Mouse (Mus musculus) limb, embryonic 12.5 days (tissue): Measurements from ENCODE around the gene Ap1s3. TPM values are rescaled to one million over a fixed set of nuclear protein-coding genes. Genes with fewer than 3 reads are reported as not detected.
"Not testable (repeated sequence)": the region's sequence is repeated elsewhere in the genome, so short reads cannot be mapped to it uniquely, and the experiment has no call there.

Experiments used
- ATAC-seq: fragments of 200-750 bp; cut with Nextera tagmentation; 2 replicates; pipeline ENCODE4 v1.8.0; 2017; ENCODE audit warnings: low read depth, moderate TSS enrichment; ENCODE audit not compliant: insufficient number of reproducible peaks, insufficient read depth, low FRiP score, low TSS enrichment
- H3K27ac ChIP-seq: fragments of 300-500 bp; sonication (generic); 2 replicates; pipeline ENCODE4 v1.5.1; 2016; ENCODE audit warnings: mild to moderate bottlenecking, moderate library complexity
- H3K27me3 ChIP-seq: fragments of 300-500 bp; sonication (generic); 2 replicates; pipeline ENCODE4 v1.6.1; 2016; ENCODE audit warnings: mild to moderate bottlenecking, moderate library complexity
- H3K36me3 ChIP-seq: fragments of 300-500 bp; sonication (generic); 2 replicates; pipeline ENCODE4 v1.6.1; 2016; ENCODE audit warnings: mild to moderate bottlenecking, moderate library complexity
- H3K4me1 ChIP-seq: fragments of 300-500 bp; sonication (generic); replicated peaks from 2 replicates; pipeline ENCODE4 v1.6.1; 2016
- H3K4me2 ChIP-seq: fragments of 300-500 bp; sonication (generic); 2 replicates; pipeline ENCODE4 v1.6.1; 2016; ENCODE audit warnings: mild to moderate bottlenecking, moderate library complexity
- H3K4me3 ChIP-seq: fragments of 300-500 bp; sonication (generic); replicated peaks from 2 replicates; pipeline ENCODE4 v1.5.1; 2016; ENCODE audit warnings: mild to moderate bottlenecking
- H3K9ac ChIP-seq: fragments of 300-500 bp; sonication (generic); replicated peaks from 2 replicates; pipeline ENCODE4 v1.6.1; 2016; ENCODE audit warnings: mild to moderate bottlenecking, moderate library complexity
- H3K9me3 ChIP-seq: fragments of 300-500 bp; sonication (generic); 2 replicates; pipeline ENCODE4 v1.6.1; 2016; ENCODE audit warnings: mild to moderate bottlenecking, moderate library complexity
- WGBS: fragments of 180-500 bp; shearing (Covaris S2); methylation state at CpG from one replicate; pipeline ENCODE4 v1.1.7; 2016; 5-methylcytosine and 5-hydroxymethylcytosine counted together
- polyA plus RNA-seq: library from polyadenylated mRNA; unstranded; fragments of >200 nt; fragmentation: Nextera tagmentation; extraction: Ambion mirVana; gene quantifications from 2 replicates; pipeline ENCODE4 v1.2.1, GENCODE M21; 2016

The Ap1s3 gene
- polyA plus RNA-seq, 1 experiment from 2014 or later = 0.73 TPM

DNA sequence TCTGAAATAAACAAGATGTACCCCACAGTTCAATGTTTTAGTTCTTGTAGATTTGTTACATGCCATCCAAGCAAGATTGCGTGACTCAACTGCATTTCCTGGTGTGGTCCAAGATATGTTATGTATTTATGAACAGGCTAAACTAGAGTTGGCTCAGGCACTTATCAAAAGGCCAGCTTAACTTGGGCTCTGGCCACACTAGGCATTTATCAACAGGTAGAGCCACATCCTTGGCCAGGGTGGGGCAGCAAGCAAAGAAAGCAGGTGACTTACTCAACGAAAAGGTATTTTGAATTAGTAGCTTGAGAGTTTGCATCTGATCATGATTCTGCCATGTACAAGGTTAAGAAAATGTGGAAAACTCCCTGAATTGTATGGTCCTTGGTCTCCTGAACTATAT, 34.0 kb downstream of the Ap1s3 start:
- H3K27ac ChIP-seq = no peak overlapping the region
- no peak for ATAC-seq
- H3K27me3 ChIP-seq = no peaks in the 10 kb centered on the region
- no peaks in the 10 kb centered on the region for H3K9me3 ChIP-seq
- H3K36me3 ChIP-seq = no peaks in the 10 kb centered on the region
- H3K4me2 ChIP-seq = no peak overlapping the region
- no peak overlapping the region for H3K9ac ChIP-seq
- no peaks in the 10 kb centered on the region for H3K4me1 ChIP-seq
- no peak overlapping the region for H3K4me3 ChIP-seq
- WGBS = 95% methylated on average over 2 of the region's 2 CpGs

DNA sequence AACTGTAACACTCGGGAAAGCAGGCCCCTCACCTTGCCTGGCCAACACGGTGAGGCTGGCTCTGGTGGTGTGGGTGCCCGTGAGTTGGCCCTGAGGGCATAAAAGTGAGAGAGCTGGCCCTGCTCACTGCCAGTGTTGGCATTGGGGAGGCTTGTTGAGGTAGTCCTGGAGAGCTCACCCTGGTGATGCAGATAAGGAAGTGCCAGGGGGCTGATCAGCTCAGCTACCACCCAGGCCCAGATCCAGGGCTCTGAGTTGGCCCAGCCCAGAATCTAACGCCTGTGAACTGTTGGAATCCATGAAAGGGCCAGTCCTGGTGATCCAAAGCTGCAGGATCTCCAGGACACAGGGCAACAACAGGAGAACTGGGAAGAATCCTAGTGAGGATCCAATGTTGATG, 40.3 kb downstream of the Ap1s3 start:
- Histone ChIP-seq H3K4me2 (no peak overlapping the region), H3K36me3 (no peaks in the 10 kb centered on the region), H3K27me3 (no peaks in the 10 kb centered on the region), H3K9me3 (no peaks in the 10 kb centered on the region), H3K4me3 (no peak overlapping the region), H3K9ac (no peak overlapping the region), H3K27ac (no peak overlapping the region), H3K4me1 (no peaks in the 10 kb centered on the region)
- WGBS = 84% methylated on average over 4 of the region's 4 CpGs
- ATAC-seq = no peak

DNA sequence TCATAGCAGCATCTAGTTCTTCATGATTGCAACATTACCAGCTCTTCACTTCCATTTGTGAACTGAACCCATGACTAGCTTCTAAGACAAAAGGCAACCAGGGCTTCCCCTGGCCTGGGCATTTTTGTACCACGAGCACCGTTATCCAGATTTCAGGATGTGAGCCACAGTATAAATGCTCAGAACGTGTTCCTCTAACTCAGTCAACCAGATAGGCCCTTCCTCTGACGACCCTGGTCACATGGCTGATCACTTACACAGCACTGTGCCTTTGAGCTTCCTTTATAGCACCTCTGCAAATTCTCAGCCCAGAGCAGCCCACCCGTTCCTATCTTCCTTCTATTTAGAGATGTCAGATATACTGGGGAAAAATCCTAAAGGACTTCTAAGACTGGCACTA, 42.0 kb downstream of the Ap1s3 start:
- Histone ChIP-seq H3K27me3 (no peaks in the 10 kb centered on the region), H3K4me2 (no peak overlapping the region), H3K4me3 (no peak overlapping the region), H3K9me3 (no peaks in the 10 kb centered on the region), H3K36me3 (no peaks in the 10 kb centered on the region), H3K4me1 (no peaks in the 10 kb centered on the region), H3K27ac (no peak overlapping the region), H3K9ac (no peak overlapping the region)
- ATAC-seq = no peak
- WGBS = 68% methylated on average over 5 of the region's 5 CpGs

DNA sequence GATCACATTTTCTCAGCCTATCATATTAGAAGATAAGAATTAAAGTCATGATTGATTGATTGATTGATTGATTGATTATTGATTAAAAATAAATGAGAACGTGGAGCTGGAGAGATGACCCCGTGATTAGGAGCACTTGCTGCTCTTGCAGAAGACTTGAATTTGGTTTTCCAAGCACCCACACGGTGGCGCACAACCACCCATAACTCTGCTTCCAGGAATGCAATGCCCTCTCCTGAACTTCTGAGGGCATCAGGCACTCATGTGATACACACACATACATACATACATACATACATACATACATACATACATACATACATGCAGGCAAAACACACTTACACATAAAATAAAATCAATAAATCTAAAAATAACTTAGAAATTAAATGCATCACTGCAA, 45.6 kb downstream of the Ap1s3 start:
- no peaks in the 10 kb centered on the region for H3K4me1 ChIP-seq
- 77% methylated on average over 4 of the region's 4 CpGs for WGBS
- H3K36me3 ChIP-seq = 0 out of 2 replicates have a peak, but pooled peaks cover 5% of the 10 kb centered on the region
- no peak overlapping the region for H3K27ac ChIP-seq
- H3K9me3 ChIP-seq = no peaks in the 10 kb centered on the region
- no peak for ATAC-seq
- no peak overlapping the region for H3K4me3 ChIP-seq
- H3K4me2 ChIP-seq = no peak overlapping the region
- H3K27me3 ChIP-seq = no peaks in the 10 kb centered on the region
- H3K9ac ChIP-seq = no peak overlapping the region

DNA sequence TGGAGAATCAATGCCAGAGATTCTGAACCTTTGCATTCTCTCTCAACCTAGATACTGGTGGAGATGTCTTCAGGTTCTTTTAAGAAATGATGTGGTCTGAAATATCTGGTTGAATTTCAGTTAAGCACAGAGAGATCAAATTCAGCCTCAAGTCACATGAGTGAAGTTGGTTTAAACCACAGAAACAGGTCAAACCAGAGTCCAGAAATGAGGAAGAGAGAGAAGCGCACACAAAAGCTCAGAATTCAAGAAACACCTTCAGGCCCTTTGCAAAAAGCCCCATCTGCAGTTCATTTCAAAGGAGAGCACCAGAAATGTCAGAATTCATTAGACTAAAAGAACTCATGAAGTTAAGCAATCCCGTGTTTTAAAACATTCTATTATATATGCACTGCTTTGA, 52.3 kb downstream of the Ap1s3 start:
- H3K4me1 ChIP-seq = no peaks in the 10 kb centered on the region
- H3K9me3 ChIP-seq = peaks cover 5% of the 10 kb centered on the region
- H3K4me3 ChIP-seq = no peak overlapping the region
- H3K27ac ChIP-seq = no peak overlapping the region
- H3K36me3 ChIP-seq = peaks cover 14% of the 10 kb centered on the region; the same call in 1 of the 2 replicates
- H3K27me3 ChIP-seq = no peaks in the 10 kb centered on the region
- ATAC-seq = no peak
- H3K4me2 ChIP-seq = no peak overlapping the region
- no peak overlapping the region for H3K9ac ChIP-seq
- WGBS = 75% methylated on average over 2 of the region's 2 CpGs

DNA sequence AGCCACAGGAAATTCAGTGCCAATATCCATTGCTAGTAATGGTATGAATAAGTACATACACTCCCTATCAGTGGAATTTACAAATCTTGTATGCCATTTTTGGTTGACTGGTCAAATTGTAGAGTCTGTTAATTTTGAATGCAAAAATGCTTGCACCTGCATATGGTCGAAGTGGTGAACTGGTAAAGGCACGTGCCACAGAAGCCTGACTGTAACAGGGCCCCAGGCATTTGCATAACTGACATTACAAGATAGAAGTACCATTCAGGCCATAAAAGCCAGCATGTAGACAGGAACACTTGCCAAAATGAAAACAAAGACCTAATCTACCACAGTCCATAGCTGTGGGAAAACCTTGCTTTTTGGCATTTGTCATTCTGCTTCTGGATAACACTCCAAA, 55.3 kb downstream of the Ap1s3 start:
- Histone ChIP-seq H3K4me3 (no peak overlapping the region), H3K9ac (no peak overlapping the region), H3K27me3 (no peaks in the 10 kb centered on the region), H3K4me1 (no peaks in the 10 kb centered on the region), H3K27ac (no peak overlapping the region), H3K36me3 (peaks cover 10% of the 10 kb centered on the region; the same call in 1 of the 2 replicates), H3K9me3 (peaks cover 7% of the 10 kb centered on the region), H3K4me2 (no peak overlapping the region)
- 73% methylated on average over 2 of the region's 2 CpGs for WGBS
- ATAC-seq = no peak

DNA sequence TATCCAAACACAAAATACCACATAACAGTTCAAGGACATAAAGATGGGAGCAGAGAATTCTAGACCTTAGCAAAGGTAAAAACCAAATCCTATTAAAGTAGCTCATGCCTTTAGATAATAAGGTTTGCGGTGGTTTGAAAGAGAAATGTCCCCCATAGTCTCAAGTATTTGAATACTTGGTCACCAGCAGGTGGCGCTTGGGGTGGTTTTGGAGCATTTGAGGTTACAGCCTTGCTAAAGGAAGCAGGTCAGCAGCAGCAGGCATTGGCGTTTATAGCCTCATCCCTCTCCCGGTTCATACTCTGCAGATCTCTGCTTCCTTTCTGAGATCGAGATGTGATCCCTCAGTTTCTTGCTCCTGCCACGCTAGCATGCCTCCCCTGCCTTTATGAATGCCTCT, 57.3 kb downstream of the Ap1s3 start:
- no peak for ATAC-seq
- H3K4me1 ChIP-seq = no peaks in the 10 kb centered on the region
- H3K27me3 ChIP-seq = no peaks in the 10 kb centered on the region
- H3K27ac ChIP-seq = no peak overlapping the region
- no peak overlapping the region for H3K4me3 ChIP-seq
- WGBS = 96% methylated on average over 6 of the region's 6 CpGs
- no peak overlapping the region for H3K9ac ChIP-seq
- H3K4me2 ChIP-seq = no peak overlapping the region
- H3K9me3 ChIP-seq = peaks cover 7% of the 10 kb centered on the region
- peaks cover 10% of the 10 kb centered on the region; the same call in 1 of the 2 replicates for H3K36me3 ChIP-seq

DNA sequence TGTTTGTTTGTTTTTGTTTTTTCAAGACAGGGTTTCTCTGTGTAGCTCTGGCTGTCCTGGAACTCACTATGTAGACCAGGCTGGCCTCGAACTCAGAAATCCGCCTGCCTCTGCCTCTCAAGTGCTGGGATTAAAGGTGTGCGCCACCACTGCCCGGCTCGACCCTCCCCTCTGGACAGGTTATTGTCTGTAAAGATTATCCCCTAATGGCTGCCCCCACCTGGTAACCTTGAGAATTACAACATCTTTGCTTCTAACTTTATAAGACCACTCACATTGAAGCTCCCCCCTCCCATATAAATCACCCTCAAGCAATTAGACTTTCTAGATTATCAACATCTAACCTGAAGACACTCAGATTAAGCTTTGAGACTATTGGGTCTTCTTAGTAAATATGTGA, 60.5 kb downstream of the Ap1s3 start:
- H3K9ac ChIP-seq, H3K4me3 ChIP-seq, H3K4me1 ChIP-seq, H3K4me2 ChIP-seq, H3K27me3 ChIP-seq, ATAC-seq, H3K9me3 ChIP-seq, H3K36me3 ChIP-seq, H3K27ac ChIP-seq: not testable (repeated sequence)
- 93% methylated on average over 5 of the region's 5 CpGs for WGBS

DNA sequence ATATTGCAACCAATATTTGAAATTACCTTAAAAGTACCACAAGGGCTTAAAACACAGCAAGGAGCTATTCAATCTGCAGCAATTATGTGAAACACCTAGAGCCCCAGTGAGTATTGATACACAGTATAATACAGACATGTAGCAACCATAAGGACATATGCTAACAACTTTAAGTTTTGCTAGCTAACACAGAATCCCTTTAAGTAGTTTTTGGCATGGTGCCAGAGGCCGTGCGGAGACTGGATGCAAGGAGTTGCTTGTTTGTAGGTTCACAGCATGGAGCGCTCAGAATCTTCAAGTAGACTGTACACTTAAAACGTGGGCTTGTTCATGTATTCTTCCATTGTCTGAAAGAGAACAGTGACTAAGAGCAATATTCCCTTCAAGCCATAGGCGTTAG, 62.9 kb downstream of the Ap1s3 start:
- not testable (repeated sequence) for H3K9ac ChIP-seq, H3K4me3 ChIP-seq, H3K27ac ChIP-seq, H3K9me3 ChIP-seq, H3K4me2 ChIP-seq, ATAC-seq, H3K4me1 ChIP-seq, H3K27me3 ChIP-seq, H3K36me3 ChIP-seq
- WGBS = 57% methylated on average over 5 of the region's 5 CpGs

DNA sequence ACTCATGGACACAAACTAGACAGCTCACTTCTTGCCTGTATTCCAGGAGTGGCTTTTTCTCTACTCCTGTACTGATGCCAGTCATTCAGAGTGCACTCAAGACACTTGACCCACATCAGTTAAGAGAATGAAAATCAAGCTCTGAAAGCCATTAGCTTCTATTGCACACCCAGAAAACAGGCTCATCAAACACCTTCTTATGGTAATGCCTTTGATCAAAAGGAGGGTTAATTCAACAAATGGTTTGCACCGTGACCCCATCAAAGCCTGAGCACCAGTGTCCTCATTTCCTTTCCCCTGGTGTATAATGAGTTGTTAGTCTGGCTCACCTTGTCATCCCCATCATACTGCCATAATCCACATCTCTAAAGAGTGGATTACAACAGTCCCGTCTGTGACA, 69.3 kb downstream of the Ap1s3 start:
- no peak for ATAC-seq
- Histone ChIP-seq H3K27ac (no peak overlapping the region), H3K4me1 (no peaks in the 10 kb centered on the region), H3K4me2 (no peak overlapping the region), H3K27me3 (no peaks in the 10 kb centered on the region), H3K4me3 (no peak overlapping the region), H3K9me3 (no peaks in the 10 kb centered on the region), H3K36me3 (no peaks in the 10 kb centered on the region), H3K9ac (no peak overlapping the region)
- WGBS = 31% methylated on average over 2 of the region's 2 CpGs

DNA sequence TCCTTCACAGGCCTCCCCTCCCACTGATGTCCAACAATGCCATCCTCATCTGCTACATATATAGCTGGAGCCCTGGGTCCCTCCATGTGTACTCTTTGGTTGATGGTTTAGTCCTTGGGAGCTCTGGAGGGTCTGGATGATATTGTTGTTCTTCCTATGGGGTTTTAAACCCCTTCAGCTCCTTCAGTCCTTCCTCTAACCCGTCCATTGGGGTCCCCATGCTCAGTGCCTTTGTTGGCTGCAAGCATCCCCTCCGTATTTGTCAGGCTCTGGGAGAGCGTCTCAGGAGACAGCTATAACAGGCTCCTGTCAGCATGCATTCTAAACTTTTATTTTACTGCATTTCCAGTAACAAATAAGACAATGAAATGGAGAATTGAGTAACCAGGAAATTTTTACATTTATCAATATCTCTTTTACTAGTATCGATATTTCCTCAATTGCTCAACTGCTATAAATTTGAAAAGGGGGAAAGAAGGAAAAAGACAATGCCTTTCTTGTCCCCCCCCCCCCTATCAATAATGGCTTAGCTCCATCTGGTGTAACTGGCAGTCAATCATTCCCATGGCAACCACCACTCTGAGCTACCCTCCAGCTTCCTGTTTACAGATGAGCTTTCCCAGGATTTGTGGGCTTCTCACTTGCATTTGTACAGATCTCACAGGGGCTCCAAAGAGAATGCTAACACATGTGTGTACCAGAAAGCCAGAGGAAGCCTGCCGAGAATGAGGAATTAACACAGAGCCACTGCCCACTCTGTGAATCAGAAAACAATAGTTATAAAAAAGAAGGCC, 73.2 kb downstream of the Ap1s3 start:
- Histone ChIP-seq H3K27me3 (no peaks in the 10 kb centered on the region), H3K9ac (no peak overlapping the region), H3K36me3 (no peaks in the 10 kb centered on the region), H3K27ac (no peak overlapping the region), H3K4me1 (no peaks in the 10 kb centered on the region), H3K4me3 (no peak overlapping the region), H3K9me3 (no peaks in the 10 kb centered on the region), H3K4me2 (no peak overlapping the region)
- WGBS = 58% methylated on average over 5 of the region's 5 CpGs
- no peak for ATAC-seq

DNA sequence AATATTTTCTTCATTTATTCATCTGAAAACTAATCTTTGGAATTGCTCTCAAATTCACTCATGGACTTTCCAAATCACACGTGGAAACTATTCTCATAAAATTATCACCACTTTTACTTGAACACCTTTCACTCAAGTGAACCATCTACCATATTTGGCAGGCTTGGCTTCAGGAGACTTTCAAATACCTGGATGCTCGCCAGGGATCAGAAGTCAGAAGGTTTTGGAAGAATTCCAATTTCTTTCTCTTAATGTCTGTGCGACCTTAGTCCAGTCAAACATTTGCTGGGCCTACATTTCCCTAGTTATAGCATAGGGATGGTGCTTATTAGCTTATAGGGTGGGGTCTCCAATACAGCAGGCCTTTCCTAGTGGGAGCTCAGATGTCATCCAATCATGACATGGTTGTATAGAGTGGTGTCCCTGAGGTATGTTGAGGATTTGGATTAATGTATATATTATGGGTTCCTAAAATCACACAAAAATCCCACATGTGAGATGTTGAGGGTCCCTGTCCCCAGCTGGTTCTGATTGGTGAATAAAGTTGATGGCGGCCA, 79.0 kb downstream of the Ap1s3 start:
- no peaks in the 10 kb centered on the region for H3K9me3 ChIP-seq
- no peak overlapping the region for H3K27ac ChIP-seq
- ATAC-seq = no peak
- no peak overlapping the region for H3K4me2 ChIP-seq
- H3K27me3 ChIP-seq = no peaks in the 10 kb centered on the region
- no peaks in the 10 kb centered on the region for H3K36me3 ChIP-seq
- no peak overlapping the region for H3K4me3 ChIP-seq
- WGBS = 74% methylated on average over 4 of the region's 4 CpGs
- H3K4me1 ChIP-seq = no peaks in the 10 kb centered on the region
- no peak overlapping the region for H3K9ac ChIP-seq
